Mouse (Mus musculus): ENCODE measurements around the gene Iqcf4. TPM values are rescaled to one million over a fixed set of nuclear protein-coding genes. Genes with fewer than 3 reads are reported as not detected.

The Iqcf4 gene
- total and polyA plus RNA-seq, 3 experiments, result not detected

GRCm38 (mm10) chr9:106592158-106592557 lies 21.4 kb upstream of the Iqcf4 start:
- peaks cover 3% of the 10 kb centered on the region for H3K9me3 ChIP-seq (replicated peaks; ENCODE audit: low read length)
- no peak overlapping the region for H3K4me2 ChIP-seq (ENCODE audit: insufficient read depth, low read depth, poor library complexity, severe bottlenecking)
- no peaks in the 10 kb centered on the region for H3K36me3 ChIP-seq (replicated peaks in 1 of 2; ENCODE audit: control insufficient read depth in 1 of 2, insufficient read depth in 1 of 2, low read length in 1 of 2)
- no peaks in the 10 kb centered on the region for H3K79me2 ChIP-seq (replicated peaks; ENCODE audit: control insufficient read depth, extremely low read depth, insufficient read depth, poor library complexity, severe bottlenecking)
- no peak overlapping the region for H3K9ac ChIP-seq (ENCODE audit: insufficient read depth, low read depth)
- no peak for TF ChIP-seq MEF2A (IDR thresholded peaks at IDR 0.05; ENCODE audit: borderline replicate concordance, low read depth, low read length)
- TF ChIP-seq PAX5 (IDR thresholded peaks at IDR 0.05; ENCODE audit: low read length), result no peak
- TF ChIP-seq TCF12 (IDR thresholded peaks at IDR 0.05; ENCODE audit: low read depth, low read length), result no peak
- no peak for TF ChIP-seq CHD1 (IDR thresholded peaks at IDR 0.05; ENCODE audit: low read depth, low read length)
- no peak for TF ChIP-seq SIN3A (IDR thresholded peaks at IDR 0.05; ENCODE audit: low read length)
- no peak for TF ChIP-seq NELFE (IDR thresholded peaks at IDR 0.05; ENCODE audit: low read depth, low read length)
- TF ChIP-seq TBP (conservative IDR thresholded peaks at IDR 0.05; ENCODE audit: low read depth, low read length), result no peak
- TF ChIP-seq MXI1 (IDR thresholded peaks at IDR 0.05; ENCODE audit: low read depth, low read length), result no peak
- TF ChIP-seq BHLHE40 (IDR thresholded peaks at IDR 0.05; ENCODE audit: low read depth, low read length), result no peak
- no peak for TF ChIP-seq RCOR1 (conservative IDR thresholded peaks at IDR 0.05; ENCODE audit: low read depth, low read length)
- in situ Hi-C loops (cut with MboI; ENCODE audit: low pct_ligation_motif_present, low pct_unique_long_range_greater_than_20kb, low sequenced_read_pairs), result no loop called here
- 0 out of 4 replicates have a peak, but pooled peaks cover 0 to 3% of the 10 kb centered on the region in 2 experiments for H3K4me1 ChIP-seq (ENCODE audit: control insufficient read depth in 1 of 2, insufficient read depth in 2 of 2)
- no peak for DNase-seq (ENCODE audit: extremely low read depth)
- H3K27ac ChIP-seq (ENCODE audit: insufficient read depth, low read depth), result no peak overlapping the region
- peaks cover 43% of the 10 kb centered on the region for H3K27me3 ChIP-seq (replicated peaks)
- H3K4me3 ChIP-seq (replicated peaks in 1 of 3; ENCODE audit: low read depth in 2 of 3, low read length in 2 of 3, poor library complexity in 1 of 3), result no peak overlapping the region
- dilution Hi-C loops (cut with MboI; ENCODE audit: extremely low pct_ligation_motif_present, extremely low pct_unique_long_range_greater_than_20kb, low sequenced_read_pairs), result no loop called here

GRCm38 (mm10) chr9:106582552-106582951 lies 11.8 kb upstream of the Iqcf4 start:
- dilution Hi-C loops (cut with MboI; ENCODE audit: extremely low pct_ligation_motif_present, extremely low pct_unique_long_range_greater_than_20kb, low sequenced_read_pairs), result no loop called here
- Histone ChIP-seq H3K4me2 (ENCODE audit: insufficient read depth, low read depth, poor library complexity, severe bottlenecking) (no peak overlapping the region), H3K36me3 (replicated peaks in 1 of 2; ENCODE audit: control insufficient read depth in 1 of 2, insufficient read depth in 1 of 2, low read length in 1 of 2) (no peaks in the 10 kb centered on the region), H3K4me1 (ENCODE audit: control insufficient read depth in 1 of 2, insufficient read depth in 2 of 2) (no peaks in the 10 kb centered on the region), H3K27ac (ENCODE audit: insufficient read depth, low read depth) (no peak overlapping the region), H3K9me3 (replicated peaks; ENCODE audit: low read length) (peaks cover 15% of the 10 kb centered on the region), H3K79me2 (replicated peaks; ENCODE audit: control insufficient read depth, extremely low read depth, insufficient read depth, poor library complexity, severe bottlenecking) (no peaks in the 10 kb centered on the region), H3K27me3 (replicated peaks) (peaks cover 48% of the 10 kb centered on the region), H3K4me3 (replicated peaks in 1 of 3; ENCODE audit: low read depth in 2 of 3, low read length in 2 of 3, poor library complexity in 1 of 3) (no peak overlapping the region), H3K9ac (ENCODE audit: insufficient read depth, low read depth) (no peak overlapping the region)
- DNase-seq (ENCODE audit: extremely low read depth), result no peak
- TF ChIP-seq ZMIZ1 (IDR thresholded peaks at IDR 0.05; ENCODE audit: low read depth, low read length), result no peak
- in situ Hi-C loops (cut with MboI; ENCODE audit: low pct_ligation_motif_present, low pct_unique_long_range_greater_than_20kb, low sequenced_read_pairs), result no loop called here

- dilution Hi-C loops (cut with MboI; ENCODE audit: extremely low pct_ligation_motif_present, extremely low pct_unique_long_range_greater_than_20kb, low sequenced_read_pairs) (no loop called here), in situ Hi-C loops (cut with MboI; ENCODE audit: low pct_ligation_motif_present, low pct_unique_long_range_greater_than_20kb, low sequenced_read_pairs) (no loop called here)
- peaks cover 15% of the 10 kb centered on the region for H3K9me3 ChIP-seq (replicated peaks; ENCODE audit: low read length)
- no peak for DNase-seq (ENCODE audit: extremely low read depth)
- H3K4me1 ChIP-seq (ENCODE audit: control insufficient read depth in 1 of 2, insufficient read depth in 2 of 2), result no peaks in the 10 kb centered on the region
- no peaks in the 10 kb centered on the region for H3K79me2 ChIP-seq (replicated peaks; ENCODE audit: control insufficient read depth, extremely low read depth, insufficient read depth, poor library complexity, severe bottlenecking)
- H3K36me3 ChIP-seq (replicated peaks in 1 of 2; ENCODE audit: control insufficient read depth in 1 of 2, insufficient read depth in 1 of 2, low read length in 1 of 2), result no peaks in the 10 kb centered on the region
- no peak overlapping the region for H3K4me3 ChIP-seq (replicated peaks in 1 of 3; ENCODE audit: low read depth in 2 of 3, low read length in 2 of 3, poor library complexity in 1 of 3)
- TF ChIP-seq ELF1 (IDR thresholded peaks at IDR 0.05; ENCODE audit: low read depth, low read length) (no peak), RAD21 (IDR thresholded peaks at IDR 0.05; ENCODE audit: low read depth, low read length) (no peak), E2F4 (IDR thresholded peaks at IDR 0.05; ENCODE audit: insufficient replicate concordance, low read depth, low read length) (no peak), PAX5 (IDR thresholded peaks at IDR 0.05; ENCODE audit: low read length) (no peak), ZNF384 (IDR thresholded peaks at IDR 0.05; ENCODE audit: low read depth, low read length) (no peak), POLR2AphosphoS2 (IDR thresholded peaks at IDR 0.05; ENCODE audit: low read depth, low read length) (no peak), NELFE (IDR thresholded peaks at IDR 0.05; ENCODE audit: low read depth, low read length) (no peak), JUND (conservative IDR thresholded peaks at IDR 0.05; ENCODE audit: low read depth, low read length) (no peak), CHD1 (IDR thresholded peaks at IDR 0.05; ENCODE audit: low read depth, low read length) (no peak), ZKSCAN1 (IDR thresholded peaks at IDR 0.05; ENCODE audit: borderline replicate concordance, low read depth, low read length) (no peak), POLR2A (IDR thresholded peaks at IDR 0.05; ENCODE audit: low read depth, low read length) (no peak), USF2 (conservative IDR thresholded peaks at IDR 0.05; ENCODE audit: low read depth, low read length) (no peak), TCF12 (IDR thresholded peaks at IDR 0.05; ENCODE audit: low read depth, low read length) (no peak), IRF4 (IDR thresholded peaks at IDR 0.05; ENCODE audit: low read depth, low read length) (no peak), MAZ (IDR thresholded peaks at IDR 0.05; ENCODE audit: low read depth, low read length) (no peak)
- H3K9ac ChIP-seq (ENCODE audit: insufficient read depth, low read depth), result no peak overlapping the region
- no peak overlapping the region for H3K4me2 ChIP-seq (ENCODE audit: insufficient read depth, low read depth, poor library complexity, severe bottlenecking)
- H3K27ac ChIP-seq (ENCODE audit: insufficient read depth, low read depth), result no peak overlapping the region
- peaks cover 60% of the 10 kb centered on the region for H3K27me3 ChIP-seq (replicated peaks)
Measured at GRCm38 (mm10) chr9:106580016-106580415, 9.2 kb upstream of the Iqcf4 start.
